Mouse (Mus musculus): ENCODE measurements at regions not wholly inside any gene's neighbourhood (a gene's known extent, or its start where the extent isn't known, plus 50 kb on each side); places are given as distances from the start of the nearest gene placed in this dataset.

- Histone ChIP-seq H3K9ac (replicated peaks; ENCODE audit: low read length) (no peak overlapping the region), H3K4me1 (ENCODE audit: control insufficient read depth, insufficient read depth, low read length) (no peaks in the 10 kb centered on the region), H3K9me3 (replicated peaks; ENCODE audit: control insufficient read depth, low read length) (no peaks in the 10 kb centered on the region), H3K4me2 (ENCODE audit: low read depth, low read length) (no peak overlapping the region), H3K27me3 (ENCODE audit: control insufficient read depth, insufficient read depth, low read length) (no peaks in the 10 kb centered on the region), H3K36me3 (replicated peaks; ENCODE audit: control insufficient read depth, insufficient read depth, low read depth, low read length) (no peaks in the 10 kb centered on the region), H3K4me3 (ENCODE audit: low read depth, low read length) (no peak overlapping the region), H3K27ac (replicated peaks; ENCODE audit: low read depth, low read length) (no peak overlapping the region)
- ATAC-seq (replicated peaks; ENCODE audit: insufficient number of reproducible peaks, low FRiP score, low TSS enrichment, low read depth) (no peak), DNase-seq (ENCODE audit: low spot score) (no peak)
These were observed 547.7 kb upstream of the Zfp960 start for GRCm38 (mm10) chr17:16516173-16516572.

- DNase-seq (ENCODE audit: low spot score) (no peak), ATAC-seq (replicated peaks; ENCODE audit: insufficient number of reproducible peaks, low FRiP score, low TSS enrichment, low read depth) (no peak)
- H3K27me3 ChIP-seq (ENCODE audit: control insufficient read depth, insufficient read depth, low read length), result no peaks in the 10 kb centered on the region
- H3K27ac ChIP-seq (replicated peaks; ENCODE audit: low read depth, low read length), result no peak overlapping the region
- no peaks in the 10 kb centered on the region for H3K4me1 ChIP-seq (ENCODE audit: control insufficient read depth, insufficient read depth, low read length)
- 82% methylated on average over 5 of the region's 5 CpGs for WGBS
- no peaks in the 10 kb centered on the region for H3K9me3 ChIP-seq (replicated peaks; ENCODE audit: control insufficient read depth, low read length)
- no peak overlapping the region for H3K4me2 ChIP-seq (ENCODE audit: low read depth, low read length)
- no peak overlapping the region for H3K9ac ChIP-seq (replicated peaks; ENCODE audit: low read length)
- H3K4me3 ChIP-seq (ENCODE audit: low read depth, low read length), result no peak overlapping the region
- no peaks in the 10 kb centered on the region for H3K36me3 ChIP-seq (replicated peaks; ENCODE audit: control insufficient read depth, insufficient read depth, low read depth, low read length)
These were observed 570.0 kb upstream of the Zfp960 start for GRCm38 (mm10) chr17:16493951-16494350.

DNA sequence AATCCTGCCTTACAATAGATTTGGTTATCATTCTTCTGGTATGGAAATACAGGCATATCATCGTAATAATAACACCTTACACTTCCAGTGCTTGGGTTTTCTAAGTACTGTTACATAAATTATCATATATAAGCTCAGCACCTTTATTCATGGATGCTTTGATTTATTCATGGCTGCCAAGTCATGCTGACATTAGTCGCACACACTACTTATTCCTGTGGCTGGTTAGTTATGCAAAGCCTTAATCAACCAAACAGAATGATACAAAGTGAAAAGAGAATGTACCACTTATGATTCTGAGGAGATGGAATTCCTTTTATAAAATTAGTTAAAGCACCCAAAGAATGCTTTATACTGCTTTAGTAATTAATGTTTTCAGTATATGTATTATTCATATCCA, 570.4 kb upstream of the Zfp960 start:
- Histone ChIP-seq H3K27ac (replicated peaks; ENCODE audit: low read depth, low read length) (no peak overlapping the region), H3K9ac (replicated peaks; ENCODE audit: low read length) (no peak overlapping the region), H3K4me3 (ENCODE audit: low read depth, low read length) (no peak overlapping the region), H3K36me3 (replicated peaks; ENCODE audit: control insufficient read depth, insufficient read depth, low read depth, low read length) (no peaks in the 10 kb centered on the region), H3K27me3 (ENCODE audit: control insufficient read depth, insufficient read depth, low read length) (no peaks in the 10 kb centered on the region), H3K4me2 (ENCODE audit: low read depth, low read length) (no peak overlapping the region), H3K4me1 (ENCODE audit: control insufficient read depth, insufficient read depth, low read length) (no peaks in the 10 kb centered on the region), H3K9me3 (replicated peaks; ENCODE audit: control insufficient read depth, low read length) (no peaks in the 10 kb centered on the region)
- DNase-seq (ENCODE audit: low spot score) (no peak), ATAC-seq (replicated peaks; ENCODE audit: insufficient number of reproducible peaks, low FRiP score, low TSS enrichment, low read depth) (no peak)
- WGBS, result 85% methylated on average over 2 of the region's 2 CpGs

DNA sequence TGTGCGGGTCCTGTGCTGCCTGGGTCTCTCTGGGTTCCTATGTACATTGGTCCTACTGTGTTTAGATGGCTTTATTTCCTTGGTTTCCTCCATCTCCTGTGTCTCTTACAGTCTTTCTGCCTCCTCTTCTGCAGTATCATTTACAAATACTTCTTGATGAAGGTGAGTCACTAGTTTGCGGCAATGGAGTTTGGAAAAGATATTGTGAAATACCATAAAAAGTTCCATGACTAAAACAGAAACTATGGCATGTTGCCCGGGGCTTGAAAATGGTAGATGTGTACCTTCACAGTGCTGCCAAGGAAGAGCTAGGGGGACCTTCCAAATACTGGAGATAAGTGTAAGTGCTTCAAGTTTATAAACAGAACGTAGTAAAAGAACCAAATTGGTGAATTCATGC, 571.4 kb upstream of the Zfp960 start:
- Histone ChIP-seq H3K36me3 (replicated peaks; ENCODE audit: control insufficient read depth, insufficient read depth, low read depth, low read length) (no peaks in the 10 kb centered on the region), H3K4me3 (ENCODE audit: low read depth, low read length) (no peak overlapping the region), H3K27me3 (ENCODE audit: control insufficient read depth, insufficient read depth, low read length) (no peaks in the 10 kb centered on the region), H3K27ac (replicated peaks; ENCODE audit: low read depth, low read length) (no peak overlapping the region), H3K4me1 (ENCODE audit: control insufficient read depth, insufficient read depth, low read length) (no peaks in the 10 kb centered on the region), H3K4me2 (ENCODE audit: low read depth, low read length) (no peak overlapping the region), H3K9ac (replicated peaks; ENCODE audit: low read length) (no peak overlapping the region), H3K9me3 (replicated peaks; ENCODE audit: control insufficient read depth, low read length) (no peaks in the 10 kb centered on the region)
- DNase-seq (ENCODE audit: low spot score), result no peak
- ATAC-seq (replicated peaks; ENCODE audit: insufficient number of reproducible peaks, low FRiP score, low TSS enrichment, low read depth), result no peak
- 91% methylated on average over 4 of the region's 4 CpGs for WGBS

GRCm38 (mm10) chr17:16486355-16486754, 577.6 kb upstream of the Zfp960 start:
- ATAC-seq (replicated peaks; ENCODE audit: insufficient number of reproducible peaks, low FRiP score, low TSS enrichment, low read depth) (no peak), DNase-seq (ENCODE audit: low spot score) (no peak)
- no peak overlapping the region for H3K4me2 ChIP-seq (ENCODE audit: low read depth, low read length)
- 90% methylated on average over 5 of the region's 5 CpGs for WGBS
- H3K36me3 ChIP-seq (replicated peaks; ENCODE audit: control insufficient read depth, insufficient read depth, low read depth, low read length), result no peaks in the 10 kb centered on the region
- no peaks in the 10 kb centered on the region for H3K27me3 ChIP-seq (ENCODE audit: control insufficient read depth, insufficient read depth, low read length)
- H3K4me1 ChIP-seq (ENCODE audit: control insufficient read depth, insufficient read depth, low read length), result no peaks in the 10 kb centered on the region
- no peak overlapping the region for H3K9ac ChIP-seq (replicated peaks; ENCODE audit: low read length)
- no peak overlapping the region for H3K27ac ChIP-seq (replicated peaks; ENCODE audit: low read depth, low read length)
- H3K4me3 ChIP-seq (ENCODE audit: low read depth, low read length), result no peak overlapping the region
- no peaks in the 10 kb centered on the region for H3K9me3 ChIP-seq (replicated peaks; ENCODE audit: control insufficient read depth, low read length)

- no peak overlapping the region for H3K4me2 ChIP-seq (ENCODE audit: low read depth, low read length)
- DNase-seq (ENCODE audit: low spot score), result no peak
- no peak for ATAC-seq (replicated peaks; ENCODE audit: insufficient number of reproducible peaks, low FRiP score, low TSS enrichment, low read depth)
- 71% methylated on average over 2 of the region's 2 CpGs for WGBS
- H3K36me3 ChIP-seq (replicated peaks; ENCODE audit: control insufficient read depth, insufficient read depth, low read depth, low read length), result no peaks in the 10 kb centered on the region
- no peak overlapping the region for H3K9ac ChIP-seq (replicated peaks; ENCODE audit: low read length)
- no peaks in the 10 kb centered on the region for H3K9me3 ChIP-seq (replicated peaks; ENCODE audit: control insufficient read depth, low read length)
- H3K27me3 ChIP-seq (ENCODE audit: control insufficient read depth, insufficient read depth, low read length), result no peaks in the 10 kb centered on the region
- no peaks in the 10 kb centered on the region for H3K4me1 ChIP-seq (ENCODE audit: control insufficient read depth, insufficient read depth, low read length)
- H3K27ac ChIP-seq (replicated peaks; ENCODE audit: low read depth, low read length), result no peak overlapping the region
- no peak overlapping the region for H3K4me3 ChIP-seq (ENCODE audit: low read depth, low read length)
These were observed 579.9 kb upstream of the Zfp960 start for GRCm38 (mm10) chr17:16483976-16484375.

GRCm38 (mm10) chr17:16481722-16482121, 582.2 kb upstream of the Zfp960 start:
- Histone ChIP-seq H3K9me3 (replicated peaks; ENCODE audit: control insufficient read depth, low read length) (no peaks in the 10 kb centered on the region), H3K4me2 (ENCODE audit: low read depth, low read length) (no peak overlapping the region)
- WGBS, result 89% methylated on average over 3 of the region's 3 CpGs

GRCm38 (mm10) chr17:16480579-16480978, 583.3 kb upstream of the Zfp960 start:
- H3K36me3 ChIP-seq (replicated peaks; ENCODE audit: control insufficient read depth, insufficient read depth, low read depth, low read length), result no peaks in the 10 kb centered on the region
- no peaks in the 10 kb centered on the region for H3K4me1 ChIP-seq (ENCODE audit: control insufficient read depth, insufficient read depth, low read length)
- no peaks in the 10 kb centered on the region for H3K9me3 ChIP-seq (replicated peaks; ENCODE audit: control insufficient read depth, low read length)
- H3K4me2 ChIP-seq (ENCODE audit: low read depth, low read length), result no peak overlapping the region
- ATAC-seq (replicated peaks; ENCODE audit: insufficient number of reproducible peaks, low FRiP score, low TSS enrichment, low read depth) (no peak), DNase-seq (ENCODE audit: low spot score) (no peak)
- H3K9ac ChIP-seq (replicated peaks; ENCODE audit: low read length), result no peak overlapping the region
- WGBS, result 72% methylated on average over 1 of the region's 1 CpGs
- no peaks in the 10 kb centered on the region for H3K27me3 ChIP-seq (ENCODE audit: control insufficient read depth, insufficient read depth, low read length)
- H3K4me3 ChIP-seq (ENCODE audit: low read depth, low read length), result no peak overlapping the region
- no peak overlapping the region for H3K27ac ChIP-seq (replicated peaks; ENCODE audit: low read depth, low read length)

More at GRCm38 (mm10) chr17:16481722-16482121, 582.2 kb upstream of the Zfp960 start:
- H3K27me3 ChIP-seq (ENCODE audit: control insufficient read depth, insufficient read depth, low read length), result no peaks in the 10 kb centered on the region
- H3K9ac ChIP-seq (replicated peaks; ENCODE audit: low read length), result no peak overlapping the region
- DNase-seq (ENCODE audit: low spot score) (no peak), ATAC-seq (replicated peaks; ENCODE audit: insufficient number of reproducible peaks, low FRiP score, low TSS enrichment, low read depth) (no peak)
- no peaks in the 10 kb centered on the region for H3K4me1 ChIP-seq (ENCODE audit: control insufficient read depth, insufficient read depth, low read length)
- H3K36me3 ChIP-seq (replicated peaks; ENCODE audit: control insufficient read depth, insufficient read depth, low read depth, low read length), result no peaks in the 10 kb centered on the region
- H3K27ac ChIP-seq (replicated peaks; ENCODE audit: low read depth, low read length), result no peak overlapping the region
- H3K4me3 ChIP-seq (ENCODE audit: low read depth, low read length), result no peak overlapping the region

GRCm38 (mm10) chr17:16461208-16461607, 602.7 kb upstream of the Zfp960 start:
- no peak for ATAC-seq (replicated peaks; ENCODE audit: insufficient number of reproducible peaks, low FRiP score, low TSS enrichment, low read depth)
- no peaks in the 10 kb centered on the region for H3K27me3 ChIP-seq (ENCODE audit: control insufficient read depth, insufficient read depth, low read length)
- no peak for DNase-seq (ENCODE audit: low spot score)
- H3K36me3 ChIP-seq (replicated peaks; ENCODE audit: control insufficient read depth, insufficient read depth, low read depth, low read length), result no peaks in the 10 kb centered on the region
- no peak overlapping the region for H3K9ac ChIP-seq (replicated peaks; ENCODE audit: low read length)
- no peaks in the 10 kb centered on the region for H3K4me1 ChIP-seq (ENCODE audit: control insufficient read depth, insufficient read depth, low read length)
- no peaks in the 10 kb centered on the region for H3K9me3 ChIP-seq (replicated peaks; ENCODE audit: control insufficient read depth, low read length)
- H3K4me3 ChIP-seq (ENCODE audit: low read depth, low read length), result no peak overlapping the region
- no peak overlapping the region for H3K27ac ChIP-seq (replicated peaks; ENCODE audit: low read depth, low read length)
- H3K4me2 ChIP-seq (ENCODE audit: low read depth, low read length), result no peak overlapping the region
